Mouse (Mus musculus) neural tube, embryonic 15.5 days (tissue): ENCODE measurements at regions not wholly inside any gene's neighbourhood (a gene's known extent, or its start where the extent isn't known, plus 50 kb on each side); places are given as distances from the start of the nearest gene placed in this dataset.

Source experiments
- ATAC-seq: fragments of 200-750 bp; cut with Nextera tagmentation; 2 replicates; pipeline ENCODE4 v1.8.0; 2017; ENCODE audit warnings: mild to moderate bottlenecking, moderate TSS enrichment, moderate library complexity; ENCODE audit not compliant: low FRiP score
- H3K27ac ChIP-seq: fragments of 300-500 bp; sonication (generic); replicated peaks from 2 replicates; pipeline ENCODE4 v1.5.1; 2015; ENCODE audit warnings: mild to moderate bottlenecking, inconsistent platforms
- H3K27me3 ChIP-seq: fragments of 300-500 bp; sonication (generic); replicated peaks from 2 replicates; pipeline ENCODE4 v1.6.1; 2015; ENCODE audit warnings: inconsistent platforms
- H3K36me3 ChIP-seq: fragments of 300-500 bp; sonication (generic); 2 replicates; pipeline ENCODE4 v1.6.1; 2015; ENCODE audit warnings: inconsistent platforms
- H3K4me1 ChIP-seq: fragments of 300-500 bp; sonication (generic); 2 replicates; pipeline ENCODE4 v1.6.1; 2015; ENCODE audit warnings: inconsistent platforms
- H3K4me2 ChIP-seq: fragments of 300-500 bp; sonication (generic); 2 replicates; pipeline ENCODE4 v1.6.1; 2015; ENCODE audit warnings: inconsistent platforms, mild to moderate bottlenecking, moderate library complexity
- H3K4me3 ChIP-seq: fragments of 300-500 bp; sonication (generic); replicated peaks from 2 replicates; pipeline ENCODE4 v1.5.1; 2015; ENCODE audit warnings: mild to moderate bottlenecking, inconsistent platforms
- H3K9ac ChIP-seq: fragments of 300-500 bp; sonication (generic); replicated peaks from 2 replicates; pipeline ENCODE4 v1.6.1; 2015; ENCODE audit warnings: mild to moderate bottlenecking, inconsistent platforms
- H3K9me3 ChIP-seq: fragments of 300-500 bp; sonication (generic); replicated peaks from 2 replicates; pipeline ENCODE4 v1.6.1; 2016; ENCODE audit warnings: inconsistent platforms
- WGBS: fragments of 180-500 bp; shearing (Covaris S2); methylation state at CpG from one replicate; pipeline ENCODE4 v1.1.7; 2015; ENCODE audit warnings: mixed read lengths; 5-methylcytosine and 5-hydroxymethylcytosine counted together

GRCm38 (mm10) chr9:6677225-6677718, 407.6 kb upstream of the Ddi1 start:
- 41% methylated on average over 3 of the region's 3 CpGs for WGBS
- peak; percentile 86 for ATAC-seq

GRCm38 (mm10) chr9:6668001-6668969, 398.6 kb upstream of the Ddi1 start:
- peak overlapping the region; percentile 29 for H3K27ac ChIP-seq
- H3K4me1 ChIP-seq, result peaks cover 5% of the 10 kb centered on the region
- no peaks in the 10 kb centered on the region for H3K36me3 ChIP-seq
- ATAC-seq, result peak; percentile 96
- H3K9ac ChIP-seq, result no peak overlapping the region
- peak overlapping the region; percentile 7; the same call in 1 of the 2 replicates for H3K4me3 ChIP-seq
- WGBS, result 34% methylated on average over 14 of the region's 14 CpGs
- H3K27me3 ChIP-seq, result no peaks in the 10 kb centered on the region
- peak overlapping the region; percentile 45 for H3K4me2 ChIP-seq
- no peaks in the 10 kb centered on the region for H3K9me3 ChIP-seq

More at GRCm38 (mm10) chr9:6677225-6677718, 407.6 kb upstream of the Ddi1 start:
- H3K4me3 ChIP-seq, result no peak overlapping the region
- no peaks in the 10 kb centered on the region for H3K27me3 ChIP-seq
- no peaks in the 10 kb centered on the region for H3K36me3 ChIP-seq
- H3K9me3 ChIP-seq, result no peaks in the 10 kb centered on the region
- no peak overlapping the region for H3K27ac ChIP-seq
- H3K9ac ChIP-seq, result no peak overlapping the region
- H3K4me1 ChIP-seq, result no peaks in the 10 kb centered on the region
- no peak overlapping the region for H3K4me2 ChIP-seq

- 90% methylated on average over 2 of the region's 2 CpGs for WGBS
- no peak for ATAC-seq
- Histone ChIP-seq H3K27me3 (no peaks in the 10 kb centered on the region), H3K4me3 (no peak overlapping the region), H3K27ac (no peak overlapping the region), H3K4me1 (peaks cover 5% of the 10 kb centered on the region), H3K4me2 (no peak overlapping the region), H3K9ac (no peak overlapping the region), H3K36me3 (no peaks in the 10 kb centered on the region), H3K9me3 (no peaks in the 10 kb centered on the region)
These were observed 396.0 kb upstream of the Ddi1 start for GRCm38 (mm10) chr9:6665679-6666078.

GRCm38 (mm10) chr9:6652267-6652994, 382.8 kb upstream of the Ddi1 start:
- Histone ChIP-seq H3K4me1 (no peaks in the 10 kb centered on the region), H3K36me3 (no peaks in the 10 kb centered on the region), H3K27ac (no peak overlapping the region), H3K4me2 (no peak overlapping the region), H3K4me3 (no peak overlapping the region), H3K27me3 (no peaks in the 10 kb centered on the region), H3K9me3 (no peaks in the 10 kb centered on the region), H3K9ac (no peak overlapping the region)
- 86% methylated on average over 4 of the region's 4 CpGs for WGBS
- ATAC-seq, result 0 out of 2 replicates have a peak, but pooled peaks have one; percentile 14

- no peaks in the 10 kb centered on the region for H3K36me3 ChIP-seq
- H3K27me3 ChIP-seq, result no peaks in the 10 kb centered on the region
- H3K9me3 ChIP-seq, result no peaks in the 10 kb centered on the region
- no peak overlapping the region for H3K27ac ChIP-seq
- no peak overlapping the region for H3K9ac ChIP-seq
- no peak overlapping the region for H3K4me2 ChIP-seq
- 64% methylated on average over 6 of the region's 6 CpGs for WGBS
- no peak overlapping the region for H3K4me3 ChIP-seq
- ATAC-seq, result 0 out of 2 replicates have a peak, but pooled peaks have one; percentile 17
- H3K4me1 ChIP-seq, result no peaks in the 10 kb centered on the region
These were observed 382.1 kb upstream of the Ddi1 start for GRCm38 (mm10) chr9:6651572-6652236.

GRCm38 (mm10) chr9:6645796-6646309, 376.2 kb upstream of the Ddi1 start:
- Histone ChIP-seq H3K9me3 (no peaks in the 10 kb centered on the region), H3K27ac (no peak overlapping the region), H3K9ac (no peak overlapping the region), H3K4me1 (no peaks in the 10 kb centered on the region), H3K4me3 (no peak overlapping the region), H3K4me2 (no peak overlapping the region), H3K27me3 (no peaks in the 10 kb centered on the region), H3K36me3 (no peaks in the 10 kb centered on the region)
- 70% methylated on average over 3 of the region's 3 CpGs for WGBS
- ATAC-seq, result no peak

GRCm38 (mm10) chr9:6645321-6645720, 375.7 kb upstream of the Ddi1 start:
- H3K9me3 ChIP-seq, result no peaks in the 10 kb centered on the region
- no peak for ATAC-seq
- WGBS, result 59% methylated on average over 2 of the region's 2 CpGs
- H3K9ac ChIP-seq, result no peak overlapping the region
- H3K4me3 ChIP-seq, result no peak overlapping the region
- H3K27me3 ChIP-seq, result no peaks in the 10 kb centered on the region
- H3K4me1 ChIP-seq, result no peaks in the 10 kb centered on the region
- no peak overlapping the region for H3K27ac ChIP-seq
- no peak overlapping the region for H3K4me2 ChIP-seq
- H3K36me3 ChIP-seq, result no peaks in the 10 kb centered on the region

GRCm38 (mm10) chr9:6617155-6617554, 347.5 kb upstream of the Ddi1 start:
- ATAC-seq, result no peak
- WGBS, result 91% methylated on average over 2 of the region's 2 CpGs

GRCm38 (mm10) chr9:6609284-6609627, 339.6 kb upstream of the Ddi1 start:
- WGBS, result 51% methylated on average over 1 of the region's 1 CpGs
- H3K27me3 ChIP-seq, result no peaks in the 10 kb centered on the region
- ATAC-seq, result peak; percentile 51; the same call in 1 of the 2 replicates
- 0 out of 2 replicates have a peak, but pooled peaks cover 3% of the 10 kb centered on the region for H3K4me1 ChIP-seq
- no peak overlapping the region for H3K4me3 ChIP-seq
- no peaks in the 10 kb centered on the region for H3K9me3 ChIP-seq
- H3K36me3 ChIP-seq, result no peaks in the 10 kb centered on the region
- no peak overlapping the region for H3K9ac ChIP-seq
- no peak overlapping the region for H3K4me2 ChIP-seq
- H3K27ac ChIP-seq, result no peak overlapping the region

More at GRCm38 (mm10) chr9:6617155-6617554, 347.5 kb upstream of the Ddi1 start:
- Histone ChIP-seq H3K9ac (no peak overlapping the region), H3K36me3 (no peaks in the 10 kb centered on the region), H3K4me1 (no peaks in the 10 kb centered on the region), H3K27me3 (no peaks in the 10 kb centered on the region), H3K9me3 (no peaks in the 10 kb centered on the region), H3K27ac (no peak overlapping the region), H3K4me3 (no peak overlapping the region), H3K4me2 (no peak overlapping the region)

GRCm38 (mm10) chr9:6608428-6609283, 339.0 kb upstream of the Ddi1 start:
- no peaks in the 10 kb centered on the region for H3K36me3 ChIP-seq
- H3K27ac ChIP-seq, result peak overlapping the region; percentile 63; the same call in 1 of the 2 replicates
- 40% methylated on average over 5 of the region's 5 CpGs for WGBS
- no peak overlapping the region for H3K9ac ChIP-seq
- no peaks in the 10 kb centered on the region for H3K9me3 ChIP-seq
- 0 out of 2 replicates have a peak, but pooled peaks cover 3% of the 10 kb centered on the region for H3K4me1 ChIP-seq
- H3K4me3 ChIP-seq, result no peak overlapping the region
- ATAC-seq, result peak; percentile 63
- H3K4me2 ChIP-seq, result no peak overlapping the region
- H3K27me3 ChIP-seq, result no peaks in the 10 kb centered on the region
